Comparison of ENCODE assay signal across 9 mouse cellular contexts in genomic region chr17:45594881-45595735, GRCm38 (mm10). TPM values are rescaled to one million over a fixed set of nuclear protein-coding genes. Genes with fewer than 3 reads are reported as not detected.
DNase-seq lines count a peak whose midpoint lies in the region; ATAC-seq and TF ChIP-seq lines count a peak whose summit lies in the region.
"Had no signal": no experiment of that assay in that cellular context is flagged by ENCODE, and none has a peak within 500 bp of the region (broad histone marks: within the 10 kb centered on the region; RNA-seq: fewer than 3 reads in every experiment).

No protein-coding gene starts in this region.

- no peak for TF ChIP-seq RAD21 in CH12.LX (IDR thresholded peaks at IDR 0.05; ENCODE audit: low read depth, low read length)

- peak; percentile 64 for ATAC-seq in embryonic facial prominence, embryonic 12.5 days (ENCODE audit: insufficient number of reproducible peaks, insufficient read depth, low FRiP score, low TSS enrichment)
- ATAC-seq in lung, postnatal 0 days = peak; percentile 57

- TF ChIP-seq EP300 in CH12.LX (IDR thresholded peaks at IDR 0.05; ENCODE audit: low read length) = no peak
- TF ChIP-seq EP300 in lung, postnatal 0 days (IDR thresholded peaks at IDR 0.05) = no peak

- H3K27me3 ChIP-seq in CH12.LX (replicated peaks) = no peaks in the 10 kb centered on the region
- H3K27me3 ChIP-seq in embryonic facial prominence, embryonic 12.5 days = peaks cover 31% of the 10 kb centered on the region
- H3K27me3 ChIP-seq in heart, embryonic 10.5 days (ENCODE audit: insufficient read depth, poor library complexity, severe bottlenecking) = peaks cover 46% of the 10 kb centered on the region
- no peaks in the 10 kb centered on the region for H3K27me3 ChIP-seq in lung, postnatal 0 days (replicated peaks; ENCODE audit: insufficient read depth, low read length)

- dilution Hi-C loops in CH12.LX (cut with MboI; ENCODE audit: extremely low pct_ligation_motif_present, extremely low pct_unique_long_range_greater_than_20kb, low sequenced_read_pairs) = no loop called here

- H3K9me3 ChIP-seq in CH12.LX (replicated peaks; ENCODE audit: low read length) = no peaks in the 10 kb centered on the region
- no peaks in the 10 kb centered on the region for H3K9me3 ChIP-seq in embryonic facial prominence, embryonic 12.5 days
- no peaks in the 10 kb centered on the region for H3K9me3 ChIP-seq in heart, embryonic 10.5 days
- no peaks in the 10 kb centered on the region for H3K9me3 ChIP-seq in lung, postnatal 0 days (ENCODE audit: low read length)

- TF ChIP-seq CTCF in CH12.LX (conservative IDR thresholded peaks at IDR 0.05 in 1 of 2, IDR thresholded peaks at IDR 0.05 in 1 of 2; ENCODE audit: low read depth in 2 of 2, low read length in 2 of 2) = no peak
- TF ChIP-seq CTCF in lung, postnatal 0 days (IDR thresholded peaks at IDR 0.05) = 0 out of 2 replicates have a peak, but pooled peaks have one; percentile 3

- peaks cover 3 to 18% of the 10 kb centered on the region in 2 experiments for H3K36me3 ChIP-seq in CH12.LX (replicated peaks in 1 of 2; ENCODE audit: control insufficient read depth in 1 of 2, insufficient read depth in 1 of 2, low read length in 1 of 2)
- H3K36me3 ChIP-seq in embryonic facial prominence, embryonic 12.5 days = no peaks in the 10 kb centered on the region
- no peaks in the 10 kb centered on the region for H3K36me3 ChIP-seq in heart, embryonic 10.5 days
- H3K36me3 ChIP-seq in lung, postnatal 0 days (ENCODE audit: insufficient read depth, low read length) = no peaks in the 10 kb centered on the region

- H3K9ac ChIP-seq in CH12.LX (ENCODE audit: insufficient read depth, low read depth) = peak overlapping the region; percentile 23
- H3K9ac ChIP-seq in embryonic facial prominence, embryonic 12.5 days = peak overlapping the region; percentile 68
- peak overlapping the region; percentile 42 for H3K9ac ChIP-seq in lung, postnatal 0 days (replicated peaks; ENCODE audit: low read depth)

- H3K4me3 ChIP-seq in CH12.LX (replicated peaks in 1 of 3; ENCODE audit: low read depth in 2 of 3, low read length in 2 of 3, poor library complexity in 1 of 3) = peak overlapping the region; percentile 63 to 87 (median 75)
- H3K4me3 ChIP-seq in embryonic facial prominence, embryonic 12.5 days = peak overlapping the region; percentile 52
- H3K4me3 ChIP-seq in heart, embryonic 10.5 days = peak overlapping the region; percentile 77
- H3K4me3 ChIP-seq in lung, postnatal 0 days (ENCODE audit: low read depth, low read length) = peak overlapping the region; percentile 54

- H3K4me1 ChIP-seq in CH12.LX (ENCODE audit: control insufficient read depth in 1 of 2, insufficient read depth in 2 of 2) = peaks cover 22 to 63% of the 10 kb centered on the region in 2 experiments
- peaks cover 62% of the 10 kb centered on the region for H3K4me1 ChIP-seq in embryonic facial prominence, embryonic 12.5 days
- peaks cover 79% of the 10 kb centered on the region for H3K4me1 ChIP-seq in heart, embryonic 10.5 days
- peaks cover 53% of the 10 kb centered on the region for H3K4me1 ChIP-seq in lung, postnatal 0 days (ENCODE audit: insufficient read depth, low read depth, low read length)

- in situ Hi-C loops in CH12.LX (cut with MboI; ENCODE audit: low pct_ligation_motif_present, low pct_unique_long_range_greater_than_20kb, low sequenced_read_pairs) = no loop called here

- DNase-seq in CH12.LX (ENCODE audit: extremely low read depth) = no peak
- DNase-seq in adrenal gland, postnatal 10 days = peak; percentile 90
- peak; percentile 89 for DNase-seq in heart, embryonic 10.5 days (ENCODE audit: low spot score)
- DNase-seq in kidney, adult 8-10 months = peak; percentile 66 to 72
- DNase-seq in lung, postnatal 0 days (ENCODE audit: low spot score) = peak; percentile 78
- peak; percentile 67 for DNase-seq in ovary, adult 18-20 months (ENCODE audit: low spot score)
- peak; percentile 93 for DNase-seq in thymus, postnatal 4 days

- peak; percentile 81 for TF ChIP-seq POLR2A in CH12.LX (IDR thresholded peaks at IDR 0.05; ENCODE audit: low read depth, low read length)

- peak overlapping the region; percentile 72 for H3K4me2 ChIP-seq in CH12.LX (ENCODE audit: insufficient read depth, low read depth, poor library complexity, severe bottlenecking)
- H3K4me2 ChIP-seq in embryonic facial prominence, embryonic 12.5 days (replicated peaks) = peak overlapping the region; percentile 98
- peak overlapping the region; percentile 97 for H3K4me2 ChIP-seq in lung, postnatal 0 days (replicated peaks; ENCODE audit: low read depth, low read length)

- 1% methylated on average over 58 of the region's 58 CpGs for WGBS in embryonic facial prominence, embryonic 12.5 days
- WGBS in heart, embryonic 10.5 days = 2% methylated on average over 58 of the region's 58 CpGs
- WGBS in lung, postnatal 0 days = under 1% methylated on average over 55 of the region's 58 CpGs

- H3K27ac ChIP-seq in CH12.LX (ENCODE audit: insufficient read depth, low read depth) = no peak overlapping the region
- H3K27ac ChIP-seq in embryonic facial prominence, embryonic 12.5 days = 0 out of 2 replicates have a peak overlapping the region, but pooled peaks have one; percentile 26
- peak overlapping the region; percentile 88 for H3K27ac ChIP-seq in heart, embryonic 10.5 days
- H3K27ac ChIP-seq in lung, postnatal 0 days (ENCODE audit: low read length) = peak overlapping the region; percentile 7; the same call in 1 of the 2 replicates

- 0 out of 2 replicates have a peak, but pooled peaks cover 3% of the 10 kb centered on the region for H3K79me2 ChIP-seq in CH12.LX (replicated peaks; ENCODE audit: control insufficient read depth, extremely low read depth, insufficient read depth, poor library complexity, severe bottlenecking)

TF ChIP-seq in CH12.LX, 34 proteins besides CTCF, POLR2A, EP300 and RAD21 (continues in another document):
- TF ChIP-seq NELFE (IDR thresholded peaks at IDR 0.05; ENCODE audit: low read depth, low read length) (peak; percentile 66), ZNF384 (IDR thresholded peaks at IDR 0.05; ENCODE audit: low read depth, low read length) (no peak), MXI1 (IDR thresholded peaks at IDR 0.05; ENCODE audit: low read depth, low read length) (peak; percentile 94), USF1 (IDR thresholded peaks at IDR 0.05; ENCODE audit: low read depth, low read length) (no peak), PAX5 (IDR thresholded peaks at IDR 0.05; ENCODE audit: low read length) (no peak), KAT2A (IDR thresholded peaks at IDR 0.05; ENCODE audit: insufficient replicate concordance, low read length) (no peak), SIN3A (IDR thresholded peaks at IDR 0.05; ENCODE audit: low read length) (peak; percentile 38; the same call in 1 of the 2 replicates), MAX (IDR thresholded peaks at IDR 0.05; ENCODE audit: low read length) (peak; percentile 84), IRF4 (IDR thresholded peaks at IDR 0.05; ENCODE audit: low read depth, low read length) (no peak), BHLHE40 (IDR thresholded peaks at IDR 0.05; ENCODE audit: low read depth, low read length) (peak; percentile 93), UBTF (IDR thresholded peaks at IDR 0.05; ENCODE audit: low read depth, low read length) (0 out of 2 replicates have a peak, but pooled peaks have one; percentile 51), TCF12 (IDR thresholded peaks at IDR 0.05; ENCODE audit: low read depth, low read length) (no peak)

RNA-seq across cellular contexts. Expression of gene Slc29a1, which starts 4.3 kb away (rescaled TPM):
- total RNA-seq in CH12.LX (2012; rRNA removed) = 58.4 and 66.9 TPM in 2 replicates
- total RNA-seq in CH12.LX (2014; rRNA removed) = 69.2 and 72.1 TPM in 2 replicates
- polyA plus RNA-seq in CH12.LX (2012; ENCODE audit: insufficient read length, low read depth) = 74.2 and 88.0 TPM in 2 replicates
- 100 to 1,000 TPM; 130 to 145 TPM for total RNA-seq in adrenal gland, postnatal 10 days (2021)
- 59.1 and 60.5 TPM in 2 replicates for polyA plus RNA-seq in embryonic facial prominence, embryonic 12.5 days (2016; fragmentation: Nextera tagmentation; extraction: Ambion mirVana)
- polyA plus RNA-seq in heart, embryonic 10.5 days (2016; fragmentation: Nextera tagmentation; extraction: Ambion mirVana) = 75.0 and 75.1 TPM in 2 replicates
- 99.8 and 120 TPM in 2 replicates for polyA plus RNA-seq in lung, postnatal 0 days (2015; fragmentation: Nextera tagmentation; extraction: Ambion mirVana)

RNA-seq across cellular contexts. Expression of gene Mymx, which starts 6.8 kb away (rescaled TPM):
- total RNA-seq in CH12.LX (2012; rRNA removed) = not detected in 2 replicates
- not detected in 2 replicates for total RNA-seq in CH12.LX (2014; rRNA removed)
- not detected in 2 replicates for polyA plus RNA-seq in CH12.LX (2012; ENCODE audit: insufficient read length, low read depth)
- total RNA-seq in adrenal gland, postnatal 10 days (2021) = 1 to 10 TPM in 1 of 2 experiments, under 1 TPM in 1; 0.57 to 1.9 TPM
- polyA plus RNA-seq in embryonic facial prominence, embryonic 12.5 days (2016; fragmentation: Nextera tagmentation; extraction: Ambion mirVana) = 9.2 and 10.7 TPM in 2 replicates
- 0.31 and 0.41 TPM in 2 replicates for polyA plus RNA-seq in heart, embryonic 10.5 days (2016; fragmentation: Nextera tagmentation; extraction: Ambion mirVana)
- polyA plus RNA-seq in lung, postnatal 0 days (2015; fragmentation: Nextera tagmentation; extraction: Ambion mirVana) = not detected in 2 replicates
- total RNA-seq: layer of hippocampus, postnatal 25 days had no signal

RNA-seq across cellular contexts. Expression of gene Hsp90ab1, which starts 22.0 kb away (rescaled TPM):
- total RNA-seq in CH12.LX (2012; rRNA removed) = 1,180 and 1,205 TPM in 2 replicates
- total RNA-seq in CH12.LX (2014; rRNA removed) = 607 and 790 TPM in 2 replicates
- polyA plus RNA-seq in CH12.LX (2012; ENCODE audit: insufficient read length, low read depth) = 4,858 and 5,122 TPM in 2 replicates
- total RNA-seq in adrenal gland, postnatal 10 days (2021) = 1,000 to 10,000 TPM; 1,111 to 1,198 TPM
- polyA plus RNA-seq in embryonic facial prominence, embryonic 12.5 days (2016; fragmentation: Nextera tagmentation; extraction: Ambion mirVana) = 1,470 and 1,480 TPM in 2 replicates
- polyA plus RNA-seq in heart, embryonic 10.5 days (2016; fragmentation: Nextera tagmentation; extraction: Ambion mirVana) = 1,633 and 1,893 TPM in 2 replicates
- polyA plus RNA-seq in lung, postnatal 0 days (2015; fragmentation: Nextera tagmentation; extraction: Ambion mirVana) = 607 and 696 TPM in 2 replicates

RNA-seq across cellular contexts. Expression of gene Slc35b2, which starts 31.4 kb away (rescaled TPM):
- total RNA-seq in CH12.LX (2012; rRNA removed) (59.5 and 73.9 TPM in 2 replicates), CH12.LX (2014; rRNA removed) (89.3 and 101 TPM in 2 replicates)
- polyA plus RNA-seq in CH12.LX (2012; ENCODE audit: insufficient read length, low read depth) = 54.1 and 57.2 TPM in 2 replicates
- 10 to 100 TPM; 65.9 TPM for total RNA-seq in adrenal gland, postnatal 10 days (2021)
- 108 and 109 TPM in 2 replicates for polyA plus RNA-seq in embryonic facial prominence, embryonic 12.5 days (2016; fragmentation: Nextera tagmentation; extraction: Ambion mirVana)
- polyA plus RNA-seq in heart, embryonic 10.5 days (2016; fragmentation: Nextera tagmentation; extraction: Ambion mirVana) = 107 and 118 TPM in 2 replicates
- polyA plus RNA-seq in lung, postnatal 0 days (2015; fragmentation: Nextera tagmentation; extraction: Ambion mirVana) = 84.8 and 85.1 TPM in 2 replicates

RNA-seq across cellular contexts. Expression of gene Nfkbie, which starts 39.6 kb away (rescaled TPM):
- total RNA-seq in CH12.LX (2012; rRNA removed) (91.5 and 136 TPM in 2 replicates), CH12.LX (2014; rRNA removed) (87.4 and 90.0 TPM in 2 replicates)
- 76.6 and 78.7 TPM in 2 replicates for polyA plus RNA-seq in CH12.LX (2012; ENCODE audit: insufficient read length, low read depth)
- 1 to 10 TPM; 4.4 to 6.2 TPM for total RNA-seq in adrenal gland, postnatal 10 days (2021)
- 6.7 and 8.3 TPM in 2 replicates for polyA plus RNA-seq in embryonic facial prominence, embryonic 12.5 days (2016; fragmentation: Nextera tagmentation; extraction: Ambion mirVana)
- polyA plus RNA-seq in heart, embryonic 10.5 days (2016; fragmentation: Nextera tagmentation; extraction: Ambion mirVana) = 2.8 and 3.7 TPM in 2 replicates
- 2.4 and 5.0 TPM in 2 replicates for polyA plus RNA-seq in lung, postnatal 0 days (2015; fragmentation: Nextera tagmentation; extraction: Ambion mirVana)
